Mouse (Mus musculus): Measurements from ENCODE around the gene Asxl1. TPM values are rescaled to one million over a fixed set of nuclear protein-coding genes. Genes with fewer than 3 reads are reported as not detected.
"Not testable (repeated sequence)": the region's sequence is repeated elsewhere in the genome, so short reads cannot be mapped to it uniquely, and the experiment has no call there.

Gene Asxl1
- total RNA-seq, 4 experiments from 2014 or later, result 31.1 to 39.8 (median 33.2) TPM

GRCm38 (mm10) chr2:153346221-153347182 lies 873 bp downstream of the Asxl1 start:
- peak; percentile 34 for DNase-seq

GRCm38 (mm10) chr2:153347183-153347781 lies 1.7 kb downstream of the Asxl1 start:
- no peak for DNase-seq

- DNase-seq, result no peak
These were observed 2.6 kb downstream of the Asxl1 start for GRCm38 (mm10) chr2:153348100-153348831.

- no peak for DNase-seq
These were observed 5.0 kb downstream of the Asxl1 start for GRCm38 (mm10) chr2:153350552-153351181.

- DNase-seq, result no peak
These were observed 9.0 kb downstream of the Asxl1 start for GRCm38 (mm10) chr2:153354648-153355047.

- no peak for DNase-seq
These were observed 11.2 kb downstream of the Asxl1 start for GRCm38 (mm10) chr2:153356784-153357183.

- DNase-seq, result no peak
These were observed 15.6 kb downstream of the Asxl1 start for GRCm38 (mm10) chr2:153361101-153361710.

GRCm38 (mm10) chr2:153364531-153364930 lies 18.9 kb downstream of the Asxl1 start:
- not testable (repeated sequence) for DNase-seq

GRCm38 (mm10) chr2:153370871-153371270 lies 25.2 kb downstream of the Asxl1 start:
- no peak for DNase-seq

- DNase-seq, result no peak
These were observed 29.8 kb downstream of the Asxl1 start for GRCm38 (mm10) chr2:153375380-153375779.

- no peak for DNase-seq
These were observed 34.9 kb downstream of the Asxl1 start for GRCm38 (mm10) chr2:153380479-153380878.

- no peak for DNase-seq
These were observed 44.2 kb downstream of the Asxl1 start for GRCm38 (mm10) chr2:153389831-153390230.

GRCm38 (mm10) chr2:153393045-153393444 lies 47.4 kb downstream of the Asxl1 start:
- no peak for DNase-seq

GRCm38 (mm10) chr2:153397790-153398515 lies 52.3 kb downstream of the Asxl1 start:
- no peak for DNase-seq

GRCm38 (mm10) chr2:153399166-153399565 lies 53.5 kb downstream of the Asxl1 start:
- DNase-seq, result no peak

GRCm38 (mm10) chr2:153404062-153404461 lies 58.4 kb downstream of the Asxl1 start:
- no peak for DNase-seq

- no peak for DNase-seq
These were observed 59.3 kb downstream of the Asxl1 start for GRCm38 (mm10) chr2:153404882-153405281.

- DNase-seq, result no peak
These were observed 61.3 kb downstream of the Asxl1 start for GRCm38 (mm10) chr2:153406882-153407281.

GRCm38 (mm10) chr2:153408971-153409370 lies 63.3 kb downstream of the Asxl1 start:
- DNase-seq, result no peak

- DNase-seq, result no peak
These were observed 65.9 kb downstream of the Asxl1 start for GRCm38 (mm10) chr2:153411557-153411956.

- no peak for DNase-seq
These were observed 66.9 kb downstream of the Asxl1 start for GRCm38 (mm10) chr2:153412563-153412962.

Data from adrenal gland, adult 8-10 months (tissue).